Mouse (Mus musculus): ENCODE data around the gene Neurl1b.
A peak's percentile ranks its signal among the peaks of the same experiment; 100 is the strongest.

The Neurl1b gene

GRCm38 (mm10) chr17:26414523-26415354 lies at the start of gene Neurl1b:
Neurl1b (plus strand) TSS chr17:26414829.
- peak; percentile 65 for DNase-seq

GRCm38 (mm10) chr17:26366792-26367191 lies 47.8 kb upstream of the Neurl1b start:
- no peak for DNase-seq

- DNase-seq: no peak
Measured at GRCm38 (mm10) chr17:26368336-26368992, 46.2 kb upstream of the Neurl1b start.

GRCm38 (mm10) chr17:26370521-26371245 lies 43.9 kb upstream of the Neurl1b start:
- no peak for DNase-seq

GRCm38 (mm10) chr17:26371246-26371535 lies 43.4 kb upstream of the Neurl1b start:
- no peak for DNase-seq

- DNase-seq: no peak
Measured at GRCm38 (mm10) chr17:26373211-26373610, 41.4 kb upstream of the Neurl1b start.

- no peak for DNase-seq
Measured at GRCm38 (mm10) chr17:26376416-26376815, 38.2 kb upstream of the Neurl1b start.

GRCm38 (mm10) chr17:26376994-26377744 lies 37.5 kb upstream of the Neurl1b start:
- DNase-seq: no peak

- no peak for DNase-seq
Measured at GRCm38 (mm10) chr17:26380280-26380985, 34.2 kb upstream of the Neurl1b start.

- peak; percentile 44 for DNase-seq
Measured at GRCm38 (mm10) chr17:26380986-26381446, 33.6 kb upstream of the Neurl1b start.

- no peak for DNase-seq
Measured at GRCm38 (mm10) chr17:26381613-26382012, 33.0 kb upstream of the Neurl1b start.

- DNase-seq: no peak
Measured at GRCm38 (mm10) chr17:26382176-26382575, 32.5 kb upstream of the Neurl1b start.

- no peak for DNase-seq
Measured at GRCm38 (mm10) chr17:26382687-26383086, 31.9 kb upstream of the Neurl1b start.

GRCm38 (mm10) chr17:26384111-26384510 lies 30.5 kb upstream of the Neurl1b start:
- no peak for DNase-seq

- no peak for DNase-seq
Measured at GRCm38 (mm10) chr17:26385252-26386130, 29.1 kb upstream of the Neurl1b start.

- no peak for DNase-seq
Measured at GRCm38 (mm10) chr17:26386131-26386481, 28.5 kb upstream of the Neurl1b start.

GRCm38 (mm10) chr17:26388106-26388505 lies 26.5 kb upstream of the Neurl1b start:
- DNase-seq: no peak

- no peak for DNase-seq
Measured at GRCm38 (mm10) chr17:26389241-26389640, 25.4 kb upstream of the Neurl1b start.

- DNase-seq: no peak
Measured at GRCm38 (mm10) chr17:26390666-26391065, 24.0 kb upstream of the Neurl1b start.

GRCm38 (mm10) chr17:26392355-26392754 lies 22.3 kb upstream of the Neurl1b start:
- DNase-seq: no peak

GRCm38 (mm10) chr17:26396765-26397164 lies 17.9 kb upstream of the Neurl1b start:
- no peak for DNase-seq
